27 mouse cellular contexts compared by ENCODE assay signal in the genomic region with DNA sequence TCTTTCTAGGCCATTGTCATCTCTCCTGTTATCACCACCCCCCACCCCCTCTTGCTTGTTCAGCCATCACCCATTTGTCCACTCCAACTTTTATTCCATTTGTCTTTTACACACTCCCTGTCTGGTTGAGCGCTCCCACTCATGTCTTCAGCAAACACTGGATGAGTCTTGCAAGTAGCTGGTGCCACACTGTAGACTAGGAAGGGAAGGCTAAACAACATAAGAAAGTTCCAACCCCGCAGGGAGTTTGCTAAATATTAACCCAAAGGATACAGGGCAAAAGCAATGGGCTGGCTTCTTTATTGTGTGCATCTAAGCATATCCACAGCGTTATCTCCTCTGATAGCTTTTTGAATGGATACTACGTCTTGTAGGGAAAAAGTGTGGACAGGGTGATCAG. TPM values are rescaled to one million over a fixed set of nuclear protein-coding genes. Genes with fewer than 3 reads are reported as not detected.
DNase-seq lines count a peak whose midpoint lies in the region; ATAC-seq lines count a peak whose summit lies in the region.
"Had no signal": no experiment of that assay in that cellular context is flagged by ENCODE, and none has a peak within 500 bp of the region (broad histone marks: within the 10 kb centered on the region; RNA-seq: fewer than 3 reads in every experiment).

No protein-coding gene starts in this region.

- no peaks in the 10 kb centered on the region for H3K36me3 ChIP-seq in kidney, embryonic 14.5 days (ENCODE audit: control insufficient read depth, insufficient read depth, low read length)
- H3K36me3 ChIP-seq in kidney, embryonic 16.5 days (ENCODE audit: insufficient read depth, low read length) = no peaks in the 10 kb centered on the region
- H3K36me3 ChIP-seq: forebrain, embryonic 10.5 days; G1E; heart, embryonic 10.5 days; heart, embryonic 13.5 days; hindbrain, embryonic 12.5 days; hindbrain, embryonic 15.5 days had no signal

- no peak overlapping the region for H3K4me3 ChIP-seq in kidney, embryonic 14.5 days (ENCODE audit: low read length)
- no peak overlapping the region for H3K4me3 ChIP-seq in kidney, embryonic 16.5 days (ENCODE audit: low read length)
- H3K4me3 ChIP-seq: forebrain, embryonic 10.5 days; heart, adult 2 months; heart, embryonic 10.5 days; heart, embryonic 13.5 days; hindbrain, embryonic 12.5 days; hindbrain, embryonic 15.5 days had no signal

- H3K27me3 ChIP-seq in kidney, embryonic 14.5 days (ENCODE audit: control insufficient read depth, insufficient read depth, low read length) = no peaks in the 10 kb centered on the region
- no peaks in the 10 kb centered on the region for H3K27me3 ChIP-seq in kidney, embryonic 16.5 days (ENCODE audit: insufficient read depth, low read length)
- H3K27me3 ChIP-seq: CH12.LX; heart, embryonic 13.5 days; hindbrain, embryonic 12.5 days; hindbrain, embryonic 15.5 days had no signal

- H3K4me2 ChIP-seq in kidney, embryonic 14.5 days (replicated peaks; ENCODE audit: low read depth, low read length) = no peak overlapping the region
- H3K4me2 ChIP-seq in kidney, embryonic 16.5 days (replicated peaks; ENCODE audit: low read depth, low read length) = no peak overlapping the region
- H3K4me2 ChIP-seq: heart, embryonic 13.5 days; hindbrain, embryonic 12.5 days; hindbrain, embryonic 15.5 days had no signal

- no peak overlapping the region for H3K27ac ChIP-seq in kidney, embryonic 14.5 days (ENCODE audit: low read depth, low read length)
- no peak overlapping the region for H3K27ac ChIP-seq in kidney, embryonic 16.5 days (ENCODE audit: low read length)
- H3K27ac ChIP-seq: forebrain, embryonic 10.5 days; heart, adult 2 months; heart, embryonic 10.5 days; heart, embryonic 13.5 days; hindbrain, embryonic 12.5 days; hindbrain, embryonic 15.5 days had no signal

- no peak for ATAC-seq in kidney, embryonic 14.5 days (ENCODE audit: low FRiP score, low TSS enrichment)
- peak; percentile 76; the same call in 1 of the 2 replicates for ATAC-seq in kidney, embryonic 16.5 days (ENCODE audit: low FRiP score, low TSS enrichment)
- ATAC-seq in activated CD4-positive, CD25-positive, alpha-beta regulatory T cell, adult 4 months = no peak
- ATAC-seq: forebrain, embryonic 14.5 days; forebrain, postnatal 0 days had no signal

- no peaks in the 10 kb centered on the region for H3K4me1 ChIP-seq in kidney, embryonic 14.5 days (ENCODE audit: control insufficient read depth, insufficient read depth, low read length)
- peaks cover 4% of the 10 kb centered on the region; the same call in 1 of the 2 replicates for H3K4me1 ChIP-seq in kidney, embryonic 16.5 days (ENCODE audit: insufficient read depth, low read length)
- H3K4me1 ChIP-seq: hindbrain, embryonic 12.5 days; hindbrain, embryonic 15.5 days had no signal

- no peak overlapping the region for H3K9ac ChIP-seq in kidney, embryonic 14.5 days (ENCODE audit: low read depth, low read length)
- H3K9ac ChIP-seq in kidney, embryonic 16.5 days (replicated peaks; ENCODE audit: low read length) = no peak overlapping the region
- H3K9ac ChIP-seq: forebrain, postnatal 0 days; heart, embryonic 13.5 days; hindbrain, embryonic 12.5 days; hindbrain, embryonic 15.5 days had no signal

- WGBS in kidney, embryonic 14.5 days = 57% methylated on average over 4 of the region's 4 CpGs
- WGBS in kidney, embryonic 16.5 days = 55% methylated on average over 4 of the region's 4 CpGs

- peak; percentile 19 for DNase-seq in kidney, adult 11 months
- DNase-seq in kidney, adult 8-10 months = peak; percentile 4 to 30
- no peak for DNase-seq in urinary bladder, postnatal 4 days (ENCODE audit: low spot score in 2 of 2)
- DNase-seq in adrenal gland, adult 18-20 months (ENCODE audit: low spot score in 2 of 2) = no peak
- DNase-seq: adrenal gland, postnatal 10 days; adrenal gland, postnatal 36 days; B cell, adult 2 months; cerebellum, adult 18-20 months; cerebellum, adult 9-10 months; cerebellum, postnatal 14 days; forebrain, postnatal 0 days; gastrocnemius, postnatal 25 days; heart, adult 2 months; heart, postnatal 14 days had no signal

- no peaks in the 10 kb centered on the region for H3K9me3 ChIP-seq in kidney, embryonic 14.5 days (ENCODE audit: control insufficient read depth, low read length)
- H3K9me3 ChIP-seq in kidney, embryonic 16.5 days (ENCODE audit: low read length) = no peaks in the 10 kb centered on the region
- H3K9me3 ChIP-seq: forebrain, embryonic 10.5 days; G1E; heart, embryonic 10.5 days; heart, embryonic 13.5 days; hindbrain, embryonic 12.5 days; hindbrain, embryonic 15.5 days had no signal

RNA-seq across cellular contexts. Expression of a gene that starts 39.0 kb away (rescaled TPM):
- 31.2 and 37.8 TPM in 2 replicates for polyA plus RNA-seq in kidney, embryonic 14.5 days (2014; fragmentation: Nextera tagmentation; extraction: Ambion mirVana)
- 34.4 and 36.6 TPM in 2 replicates for polyA plus RNA-seq in kidney, embryonic 16.5 days (2015; fragmentation: Nextera tagmentation; extraction: Ambion mirVana)
- not detected for polyA plus RNA-seq in activated CD4-positive, CD25-positive, alpha-beta regulatory T cell, adult 4 months (2017; shearing (Covaris generic))
- not detected for total RNA-seq in adrenal gland, adult 18-20 months (2021)
- total RNA-seq: adrenal gland, postnatal 36 days; CH12.LX; gastrocnemius, adult 8-10 months; gastrocnemius, postnatal 25 days; heart, adult 2 months; heart, postnatal 14 days; hematopoietic stem cell, adult 5-6 weeks had no signal
- polyA plus RNA-seq: G1E; heart, adult 2 months had no signal

Comparison
In these comparisons a context has a peak if more than half of its experiments do, and no peak if none do; other contexts are left out.
1. DNase-seq: peak in kidney, adult 11 months (single experiment) and kidney, adult 8-10 months (2 of 2); none in urinary bladder, postnatal 4 days (0 of 2) and adrenal gland, adult 18-20 months (0 of 2).
2. RNA of a gene that starts 39.0 kb away (polyA plus RNA-seq): 31.2 to 37.8 TPM in kidney, embryonic 14.5 days and 34.4 to 36.6 TPM in kidney, embryonic 16.5 days; not detected in activated CD4-positive, CD25-positive, alpha-beta regulatory T cell, adult 4 months; every median in the first group is over 10 times any median in the second.